Mouse (Mus musculus) heart, adult 2 months (tissue): ENCODE data around the gene Etd. TPM values are rescaled to one million over a fixed set of nuclear protein-coding genes. Genes with fewer than 3 reads are reported as not detected.
A peak's percentile ranks its signal among the peaks of the same experiment; 100 is the strongest.
"Not testable (repeated sequence)": the region's sequence is repeated elsewhere in the genome, so short reads cannot be mapped to it uniquely, and the experiment has no call there.

Experiments
- DNase-seq, 2 experiments: peaks; one replicate each; pipeline ENCODE4 v3.0.0; 2021
- H3K27ac ChIP-seq: fragments of 200-600 bp; 2 replicates; pipeline ENCODE4 v1.8.1; 2022
- H3K27me3 ChIP-seq: fragments of 200-500 bp; 2 replicates; pipeline ENCODE4 v1.6.1; 2012; ENCODE audit warnings: mild to moderate bottlenecking, low read length, inconsistent platforms, mixed read lengths; ENCODE audit not compliant: control insufficient read depth, insufficient read depth
- H3K36me3 ChIP-seq: fragments of 200-500 bp; 2 replicates; pipeline ENCODE4 v1.6.1; 2012; ENCODE audit warnings: low read length, inconsistent platforms; ENCODE audit not compliant: control insufficient read depth, insufficient read depth
- H3K4me1 ChIP-seq: fragments of 200-500 bp; 2 replicates; pipeline ENCODE4 v1.6.1; 2011; ENCODE audit warnings: low read length; ENCODE audit not compliant: control insufficient read depth, insufficient read depth
- H3K4me3 ChIP-seq: fragments of 200-600 bp; 2 replicates; pipeline ENCODE4 v1.8.1; 2022
- H3K79me2 ChIP-seq: fragments of 200-500 bp; replicated peaks from 2 replicates; pipeline ENCODE4 v1.6.1; 2012; ENCODE audit warnings: mild to moderate bottlenecking, inconsistent platforms, low read length, moderate library complexity, mixed read lengths; ENCODE audit not compliant: control insufficient read depth, insufficient read depth
- H3K9ac ChIP-seq: fragments of 200-500 bp; 2 replicates; pipeline ENCODE4 v1.6.1; 2012; ENCODE audit warnings: low read depth, mild to moderate bottlenecking, control low read depth, inconsistent platforms, low read length, mixed read lengths
- CTCF ChIP-seq: fragments of 200-600 bp; IDR thresholded peaks from 2 replicates; pipeline ENCODE4 v1.8.1; 2022; ENCODE audit warnings: antibody characterized with exemption, mild to moderate bottlenecking, moderate library complexity
- EP300 ChIP-seq: fragments of 200-500 bp; IDR thresholded peaks from 2 replicates; pipeline ENCODE4 v1.6.1; 2011; ENCODE audit warnings: low read depth, low read length, control low read depth; ENCODE audit not compliant: insufficient read depth
- POLR2A ChIP-seq: fragments of 200-500 bp; IDR thresholded peaks from 2 replicates; pipeline ENCODE4 v1.6.1; 2011; ENCODE audit warnings: mild to moderate bottlenecking, low read depth, low read length, control low read depth; ENCODE audit not compliant: insufficient read depth
- WGBS: fragments of 180-500 bp; shearing (Covaris S2); methylation state at CpG from one replicate; pipeline ENCODE4 v1.1.7; 2018; 5-methylcytosine and 5-hydroxymethylcytosine counted together
- intact Hi-C: fragments of 180-260 bp; cut with DNase I; formaldehyde crosslinking; loops from one replicate; pipeline ENCODE4 v1.15.1; 2025
- long read RNA-seq: library from polyadenylated mRNA; stranded (forward); transcript quantifications from one replicate; pipeline ENCODE4 v2.0.0, GENCODE M21; 2021
- polyA plus RNA-seq: library from polyadenylated mRNA; depleted of rRNA; stranded (reverse); fragments of >200 nt; gene quantifications from 2 replicates; pipeline ENCODE4 v1.2.3, GENCODE M21; 2012; rRNA removed
- total RNA-seq, 2 experiments: library from RNA; stranded (reverse); gene quantifications; 2 replicates each; pipeline ENCODE4 v1.2.3; 2021

The Etd gene
- total RNA-seq = not detected
- not detected in 2 replicates for polyA plus RNA-seq
- long read RNA-seq = 0 reads

- Histone ChIP-seq H3K79me2 (no peaks in the 10 kb centered on the region), H3K4me3 (no peak within 1 kb of the TSS), H3K27ac (no peak within 1 kb of the TSS), H3K36me3 (no peaks in the 10 kb centered on the region), H3K9ac (no peak within 1 kb of the TSS), H3K4me1 (no peaks in the 10 kb centered on the region), H3K27me3 (no peaks in the 10 kb centered on the region)
- TF ChIP-seq CTCF (no peak), POLR2A (no peak), EP300 (no peak)
- 81% methylated on average over 3 of the region's 3 CpGs for WGBS
- DNase-seq = no peak
- intact Hi-C loops = no loop called here
Observed at GRCm38 (mm10) chrX:53434618-53435017, at the start of gene Etd. Gene Etd, plus strand, starts transcription at chrX:53434918.

- TF ChIP-seq POLR2A = no peak
- TF ChIP-seq CTCF = no peak
- TF ChIP-seq EP300 = no peak
- Histone ChIP-seq H3K4me3 (no peak overlapping the region), H3K4me1 (no peaks in the 10 kb centered on the region), H3K36me3 (no peaks in the 10 kb centered on the region), H3K27ac (peak overlapping the region; percentile 36; the same call in 1 of the 2 replicates), H3K9ac (no peak overlapping the region), H3K27me3 (no peaks in the 10 kb centered on the region), H3K79me2 (no peaks in the 10 kb centered on the region)
- DNase-seq = peak in 1 of 2 experiments; percentile 10
- WGBS = 44% methylated on average over 3 of the region's 3 CpGs
- intact Hi-C loops = no loop called here
Observed at GRCm38 (mm10) chrX:53386362-53386761, 48.4 kb upstream of the Etd start.

GRCm38 (mm10) chrX:53432888-53433287 is 1.8 kb upstream of the Etd start:
- Histone ChIP-seq H3K36me3 (no peaks in the 10 kb centered on the region), H3K79me2 (no peaks in the 10 kb centered on the region), H3K27me3 (no peaks in the 10 kb centered on the region), H3K9ac (no peak overlapping the region), H3K4me1 (no peaks in the 10 kb centered on the region), H3K27ac (no peak overlapping the region), H3K4me3 (no peak overlapping the region)
- TF ChIP-seq EP300 = no peak
- TF ChIP-seq POLR2A = no peak
- TF ChIP-seq CTCF = peak; percentile 64
- no peak for DNase-seq
- 48% methylated on average over 1 of the region's 1 CpGs for WGBS
- intact Hi-C loops = no loop called here

- intact Hi-C loops = no loop called here
- TF ChIP-seq POLR2A (no peak), CTCF (peak; percentile 19; the same call in 1 of the 2 replicates)
- H3K79me2 ChIP-seq = no peaks in the 10 kb centered on the region
- no peak overlapping the region for H3K9ac ChIP-seq
- WGBS = 40% methylated on average over 3 of the region's 3 CpGs
- no peaks in the 10 kb centered on the region for H3K4me1 ChIP-seq
- H3K4me3 ChIP-seq = no peak overlapping the region
- no peak overlapping the region for H3K27ac ChIP-seq
- no peaks in the 10 kb centered on the region for H3K27me3 ChIP-seq
- no peak for DNase-seq
- no peaks in the 10 kb centered on the region for H3K36me3 ChIP-seq
Observed at GRCm38 (mm10) chrX:53459573-53459972, 24.9 kb downstream of the Etd start.

- DNase-seq, H3K4me1 ChIP-seq, H3K79me2 ChIP-seq, H3K9ac ChIP-seq, H3K36me3 ChIP-seq, intact Hi-C loops, H3K27ac ChIP-seq, H3K27me3 ChIP-seq, H3K4me3 ChIP-seq: not testable (repeated sequence)
Observed at GRCm38 (mm10) chrX:53464194-53464593, 29.5 kb downstream of the Etd start.

Other genes with a start within 250 kb of the Etd start
- gene Plac1, start 194.8 kb upstream of the Etd start, total RNA-seq = not detected
- gene Plac1, start 194.8 kb upstream of the Etd start, polyA plus RNA-seq = 0.38 TPM in 1 of 2 replicates, not detected in the other
- gene Fam122b, start 165.1 kb upstream of the Etd start, total RNA-seq = 1 to 10 TPM; 2.2 to 4.3 TPM
- 1.6 and 3.5 TPM in 2 replicates for gene Fam122b, start 165.1 kb upstream of the Etd start, polyA plus RNA-seq
- not detected for gene Fam122c, start 161.5 kb upstream of the Etd start, total RNA-seq
- not detected in 2 replicates for gene Fam122c, start 161.5 kb upstream of the Etd start, polyA plus RNA-seq
- 10 to 100 TPM; 32.0 to 41.9 TPM for gene Mospd1, start 64.4 kb upstream of the Etd start, total RNA-seq
- 8.6 and 18.1 TPM in 2 replicates for gene Mospd1, start 64.4 kb upstream of the Etd start, polyA plus RNA-seq
- gene Rtl8c, start 173.1 kb downstream of the Etd start, total RNA-seq = 10 to 100 TPM; 16.5 to 17.2 TPM
- 12.4 and 20.3 TPM in 2 replicates for gene Rtl8c, start 173.1 kb downstream of the Etd start, polyA plus RNA-seq
- gene Gm14597, start 174.1 kb downstream of the Etd start, total RNA-seq = not detected
- gene Gm14597, start 174.1 kb downstream of the Etd start, polyA plus RNA-seq = not detected in 2 replicates
- gene Rtl8a, start 208.8 kb downstream of the Etd start, total RNA-seq = 100 to 1,000 TPM; 142 to 143 TPM
- 215 and 226 TPM in 2 replicates for gene Rtl8a, start 208.8 kb downstream of the Etd start, polyA plus RNA-seq
- gene Rtl8b, start 235.5 kb downstream of the Etd start, total RNA-seq = 100 to 1,000 TPM in 1 of 2 experiments, 10 to 100 TPM in 1; 76.8 to 108 TPM
- gene Rtl8b, start 235.5 kb downstream of the Etd start, polyA plus RNA-seq = 188 and 191 TPM in 2 replicates